Mouse (Mus musculus): ENCODE results near the gene Gpt2. TPM values are rescaled to one million over a fixed set of nuclear protein-coding genes. Genes with fewer than 3 reads are reported as not detected.

Gpt2 gene
- total and polyA plus RNA-seq, 2 experiments from 2014 or later, result 6.7 to 25.1 TPM

DNA sequence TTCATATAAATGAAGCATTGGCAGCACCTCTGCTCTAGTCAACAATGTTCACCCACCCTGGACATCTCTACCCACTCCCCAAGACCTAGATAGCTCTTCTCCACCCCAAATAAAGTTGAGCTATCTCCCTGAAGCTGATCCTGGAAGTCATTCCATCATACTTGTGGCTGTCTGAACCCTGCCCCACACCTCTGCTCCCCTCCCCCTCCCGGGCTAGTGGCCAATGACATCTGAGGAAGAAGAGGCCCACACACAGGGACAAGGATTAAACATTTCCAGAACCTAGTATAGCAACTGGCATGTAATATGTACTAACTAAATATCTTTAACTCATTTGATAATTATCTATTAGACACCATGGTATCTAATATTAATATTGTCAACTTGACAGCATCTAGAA is 29.9 kb upstream of the Gpt2 start:
- Histone ChIP-seq H3K27me3 (ENCODE audit: control insufficient read depth, insufficient read depth, low read length) (no peaks in the 10 kb centered on the region), H3K36me3 (replicated peaks; ENCODE audit: control insufficient read depth, insufficient read depth, low read length) (no peaks in the 10 kb centered on the region), H3K9me3 (replicated peaks; ENCODE audit: control insufficient read depth, low read length) (no peaks in the 10 kb centered on the region), H3K4me3 (ENCODE audit: low read depth, low read length) (no peak overlapping the region), H3K4me1 (ENCODE audit: control insufficient read depth, insufficient read depth) (no peaks in the 10 kb centered on the region), H3K9ac (replicated peaks; ENCODE audit: low read depth, low read length) (no peak overlapping the region), H3K4me2 (ENCODE audit: low read depth, low read length) (no peak overlapping the region), H3K27ac (ENCODE audit: low read depth) (no peak overlapping the region)
- no peak for ATAC-seq (ENCODE audit: insufficient read depth, low read depth)
- no peak for DNase-seq (ENCODE audit: low spot score)
- WGBS, result 56% methylated on average over 1 of the region's 1 CpGs
- TF ChIP-seq CTCF (IDR thresholded peaks at IDR 0.05; ENCODE audit: low read depth) (no peak), EP300 (IDR thresholded peaks at IDR 0.05; ENCODE audit: low read depth) (no peak)

DNA sequence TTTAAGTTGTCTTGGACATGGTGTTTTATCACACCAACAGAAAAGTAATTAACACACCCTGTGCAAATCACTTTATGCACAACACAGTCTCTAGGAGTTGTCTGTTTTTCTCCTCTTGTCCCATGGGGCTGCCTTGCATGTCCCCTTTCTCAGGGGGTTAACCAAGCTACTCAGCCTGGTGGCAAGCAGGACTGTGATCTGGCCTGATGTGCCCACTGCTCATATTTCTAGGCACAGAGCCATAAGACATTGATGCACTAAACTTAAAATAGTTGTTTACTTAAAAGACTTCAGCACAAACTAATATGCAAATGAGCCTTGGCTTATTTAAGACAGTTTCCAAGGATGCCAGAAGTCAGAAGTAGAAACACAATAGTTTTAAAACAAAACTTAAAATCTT is 28.1 kb upstream of the Gpt2 start:
- Histone ChIP-seq H3K27ac (ENCODE audit: low read depth) (no peak overlapping the region), H3K27me3 (ENCODE audit: control insufficient read depth, insufficient read depth, low read length) (no peaks in the 10 kb centered on the region), H3K4me1 (ENCODE audit: control insufficient read depth, insufficient read depth) (no peaks in the 10 kb centered on the region), H3K9ac (replicated peaks; ENCODE audit: low read depth, low read length) (no peak overlapping the region), H3K9me3 (replicated peaks; ENCODE audit: control insufficient read depth, low read length) (no peaks in the 10 kb centered on the region), H3K4me2 (ENCODE audit: low read depth, low read length) (no peak overlapping the region), H3K36me3 (replicated peaks; ENCODE audit: control insufficient read depth, insufficient read depth, low read length) (no peaks in the 10 kb centered on the region), H3K4me3 (ENCODE audit: low read depth, low read length) (no peak overlapping the region)
- DNase-seq (ENCODE audit: low spot score), result no peak
- TF ChIP-seq CTCF (IDR thresholded peaks at IDR 0.05; ENCODE audit: low read depth), result no peak
- TF ChIP-seq EP300 (IDR thresholded peaks at IDR 0.05; ENCODE audit: low read depth), result no peak
- no peak for ATAC-seq (ENCODE audit: insufficient read depth, low read depth)

DNA sequence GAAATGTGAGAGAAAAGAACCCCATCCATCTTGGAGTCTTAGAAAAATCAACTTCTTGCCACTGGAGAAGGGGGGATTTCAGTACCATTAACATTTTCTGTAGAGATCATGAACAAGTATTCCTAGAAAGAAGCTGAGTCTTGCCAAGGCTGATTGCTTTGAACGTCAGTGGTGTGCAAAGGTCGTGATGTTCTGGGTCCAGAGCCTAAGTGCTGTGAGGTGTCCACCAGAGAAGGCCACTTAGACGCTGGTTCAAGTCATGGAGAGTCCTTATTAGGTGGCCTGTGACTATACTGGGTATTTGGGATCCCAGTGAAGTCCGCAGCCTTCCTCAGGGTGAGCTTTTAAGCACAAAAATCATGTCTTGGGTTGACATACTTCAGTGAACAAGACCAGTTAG is 26.3 kb upstream of the Gpt2 start:
- H3K4me3 ChIP-seq (ENCODE audit: low read depth, low read length), result no peak overlapping the region
- no peak for ATAC-seq (ENCODE audit: insufficient read depth, low read depth)
- no peaks in the 10 kb centered on the region for H3K36me3 ChIP-seq (replicated peaks; ENCODE audit: control insufficient read depth, insufficient read depth, low read length)
- no peaks in the 10 kb centered on the region for H3K27me3 ChIP-seq (ENCODE audit: control insufficient read depth, insufficient read depth, low read length)
- no peaks in the 10 kb centered on the region for H3K4me1 ChIP-seq (ENCODE audit: control insufficient read depth, insufficient read depth)
- DNase-seq (ENCODE audit: low spot score), result no peak
- WGBS, result 74% methylated on average over 4 of the region's 4 CpGs
- H3K9ac ChIP-seq (replicated peaks; ENCODE audit: low read depth, low read length), result no peak overlapping the region
- no peaks in the 10 kb centered on the region for H3K9me3 ChIP-seq (replicated peaks; ENCODE audit: control insufficient read depth, low read length)
- TF ChIP-seq EP300 (IDR thresholded peaks at IDR 0.05; ENCODE audit: low read depth), result no peak
- no peak overlapping the region for H3K4me2 ChIP-seq (ENCODE audit: low read depth, low read length)
- no peak overlapping the region for H3K27ac ChIP-seq (ENCODE audit: low read depth)

DNA sequence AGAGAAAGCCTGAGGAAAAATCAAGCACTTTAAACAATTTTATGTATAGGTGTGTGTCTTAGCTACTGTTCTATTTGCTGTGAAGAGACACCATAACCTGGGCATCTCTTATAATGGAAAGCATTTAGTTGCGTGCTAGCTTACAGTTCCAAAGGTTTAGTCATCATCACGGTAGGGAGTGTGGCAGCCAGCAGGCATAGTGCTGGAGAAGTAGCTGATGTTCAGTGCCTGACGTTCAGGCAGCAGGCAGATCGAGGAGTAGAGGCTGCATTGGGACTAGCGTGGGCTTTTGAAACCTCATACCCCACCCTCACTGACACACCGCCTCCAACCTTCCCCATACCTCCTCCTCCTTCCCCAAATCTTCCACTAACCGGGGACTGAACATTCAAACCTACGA is 21.6 kb upstream of the Gpt2 start:
- DNase-seq (ENCODE audit: low spot score), result no peak
- TF ChIP-seq EP300 (IDR thresholded peaks at IDR 0.05; ENCODE audit: low read depth), result no peak
- no peak for TF ChIP-seq CTCF (IDR thresholded peaks at IDR 0.05; ENCODE audit: low read depth)
- no peak overlapping the region for H3K4me2 ChIP-seq (ENCODE audit: low read depth, low read length)
- no peaks in the 10 kb centered on the region for H3K9me3 ChIP-seq (replicated peaks; ENCODE audit: control insufficient read depth, low read length)
- no peaks in the 10 kb centered on the region for H3K36me3 ChIP-seq (replicated peaks; ENCODE audit: control insufficient read depth, insufficient read depth, low read length)
- H3K4me1 ChIP-seq (ENCODE audit: control insufficient read depth, insufficient read depth), result no peaks in the 10 kb centered on the region
- WGBS, result 66% methylated on average over 8 of the region's 8 CpGs
- H3K27ac ChIP-seq (ENCODE audit: low read depth), result no peak overlapping the region
- no peak overlapping the region for H3K4me3 ChIP-seq (ENCODE audit: low read depth, low read length)
- ATAC-seq (ENCODE audit: insufficient read depth, low read depth), result no peak
- H3K9ac ChIP-seq (replicated peaks; ENCODE audit: low read depth, low read length), result no peak overlapping the region
- no peaks in the 10 kb centered on the region for H3K27me3 ChIP-seq (ENCODE audit: control insufficient read depth, insufficient read depth, low read length)

DNA sequence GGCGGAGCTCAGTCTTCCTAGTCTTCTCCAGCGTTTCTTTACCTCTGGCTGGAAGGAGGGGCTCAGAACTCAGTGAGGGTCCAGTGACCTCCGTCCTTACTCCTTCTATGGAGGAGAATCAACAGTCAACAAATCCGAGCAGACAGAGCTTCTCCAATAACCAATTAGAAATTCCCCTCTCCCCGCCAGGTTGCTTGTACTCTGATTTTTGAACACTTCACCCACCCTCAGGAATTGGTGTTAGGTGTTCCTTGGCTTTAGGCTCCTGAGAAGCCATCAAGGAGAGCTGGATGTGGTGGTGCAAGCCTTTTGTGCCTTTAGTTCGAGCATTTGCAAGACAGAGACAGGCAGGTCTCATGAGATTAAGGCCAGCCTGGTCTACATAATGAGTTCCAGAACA is 19.6 kb upstream of the Gpt2 start:
- 75% methylated on average over 6 of the region's 6 CpGs for WGBS
- ATAC-seq (ENCODE audit: insufficient read depth, low read depth), result no peak
- H3K4me1 ChIP-seq (ENCODE audit: control insufficient read depth, insufficient read depth), result no peaks in the 10 kb centered on the region

DNA sequence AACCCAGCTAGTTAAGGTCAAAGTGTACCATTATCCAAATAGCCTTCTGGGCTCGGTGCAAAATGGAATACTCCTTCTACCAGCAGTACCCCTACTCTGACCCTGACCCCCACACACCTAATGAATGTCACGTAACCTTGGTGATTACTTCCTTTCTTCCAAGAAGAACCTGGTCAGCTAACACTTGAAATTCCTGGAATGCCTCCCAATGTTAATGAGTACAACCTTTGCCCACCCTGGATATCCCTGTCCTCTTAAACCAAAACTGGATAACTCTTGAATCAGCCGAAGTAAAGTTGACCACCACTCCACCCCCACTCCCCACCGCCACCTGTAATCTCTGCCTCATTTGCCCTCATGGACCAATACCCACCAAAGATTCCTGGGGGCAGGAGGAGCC is 19.1 kb upstream of the Gpt2 start:
- Histone ChIP-seq H3K27ac (ENCODE audit: low read depth) (no peak overlapping the region), H3K9ac (replicated peaks; ENCODE audit: low read depth, low read length) (no peak overlapping the region), H3K4me1 (ENCODE audit: control insufficient read depth, insufficient read depth) (no peaks in the 10 kb centered on the region), H3K36me3 (replicated peaks; ENCODE audit: control insufficient read depth, insufficient read depth, low read length) (no peaks in the 10 kb centered on the region), H3K4me2 (ENCODE audit: low read depth, low read length) (no peak overlapping the region), H3K27me3 (ENCODE audit: control insufficient read depth, insufficient read depth, low read length) (no peaks in the 10 kb centered on the region), H3K9me3 (replicated peaks; ENCODE audit: control insufficient read depth, low read length) (no peaks in the 10 kb centered on the region), H3K4me3 (ENCODE audit: low read depth, low read length) (no peak overlapping the region)
- TF ChIP-seq CTCF (IDR thresholded peaks at IDR 0.05; ENCODE audit: low read depth), result no peak
- no peak for TF ChIP-seq EP300 (IDR thresholded peaks at IDR 0.05; ENCODE audit: low read depth)
- 75% methylated on average over 4 of the region's 4 CpGs for WGBS
- DNase-seq (ENCODE audit: low spot score), result no peak
- no peak for ATAC-seq (ENCODE audit: insufficient read depth, low read depth)

More for the DNA sequence above, 19.6 kb upstream of the Gpt2 start:
- TF ChIP-seq CTCF (IDR thresholded peaks at IDR 0.05; ENCODE audit: low read depth), result no peak
- no peak for TF ChIP-seq EP300 (IDR thresholded peaks at IDR 0.05; ENCODE audit: low read depth)
- H3K4me3 ChIP-seq (ENCODE audit: low read depth, low read length), result no peak overlapping the region
- no peak overlapping the region for H3K27ac ChIP-seq (ENCODE audit: low read depth)
- no peaks in the 10 kb centered on the region for H3K9me3 ChIP-seq (replicated peaks; ENCODE audit: control insufficient read depth, low read length)
- H3K36me3 ChIP-seq (replicated peaks; ENCODE audit: control insufficient read depth, insufficient read depth, low read length), result no peaks in the 10 kb centered on the region
- no peak overlapping the region for H3K9ac ChIP-seq (replicated peaks; ENCODE audit: low read depth, low read length)
- no peak overlapping the region for H3K4me2 ChIP-seq (ENCODE audit: low read depth, low read length)
- H3K27me3 ChIP-seq (ENCODE audit: control insufficient read depth, insufficient read depth, low read length), result no peaks in the 10 kb centered on the region
- no peak for DNase-seq (ENCODE audit: low spot score)
